Mouse (Mus musculus) intestine, postnatal 0 days (tissue): Measurements from ENCODE around the gene Ncoa3. TPM values are rescaled to one million over a fixed set of nuclear protein-coding genes. Genes with fewer than 3 reads are reported as not detected.

ENCODE experiments used
- ATAC-seq: fragments of 200-750 bp; cut with Nextera tagmentation; 2 replicates; pipeline ENCODE4 v1.8.0; 2017; ENCODE audit warnings: mild to moderate bottlenecking, moderate TSS enrichment, moderate library complexity
- H3K27ac ChIP-seq: fragments of 300-500 bp; sonication (generic); 2 replicates; pipeline ENCODE4 v1.5.1; 2014; ENCODE audit warnings: mild to moderate bottlenecking, low read depth, low read length, moderate library complexity
- H3K27me3 ChIP-seq: fragments of 300-500 bp; sonication (generic); replicated peaks from 2 replicates; pipeline ENCODE4 v1.6.1; 2014; ENCODE audit warnings: low read length, mixed read lengths; ENCODE audit not compliant: control insufficient read depth, insufficient read depth
- H3K36me3 ChIP-seq: fragments of 300-500 bp; sonication (generic); 2 replicates; pipeline ENCODE4 v1.6.1; 2014; ENCODE audit warnings: mild to moderate bottlenecking, moderate library complexity; ENCODE audit not compliant: control insufficient read depth, insufficient read depth
- H3K4me1 ChIP-seq: fragments of 300-500 bp; sonication (generic); replicated peaks from 2 replicates; pipeline ENCODE4 v1.6.1; 2014; ENCODE audit warnings: antibody characterized with exemption, low read length, mixed read lengths; ENCODE audit not compliant: control insufficient read depth, insufficient read depth
- H3K4me2 ChIP-seq: fragments of 300-500 bp; sonication (generic); replicated peaks from 2 replicates; pipeline ENCODE4 v1.6.1; 2014; ENCODE audit warnings: low read depth, mild to moderate bottlenecking, moderate library complexity
- H3K4me3 ChIP-seq: fragments of 300-500 bp; sonication (generic); 2 replicates; pipeline ENCODE4 v1.5.1; 2014; ENCODE audit warnings: low read depth, low read length
- H3K9ac ChIP-seq: fragments of 300-500 bp; sonication (generic); 2 replicates; pipeline ENCODE4 v1.6.1; 2014; ENCODE audit warnings: mild to moderate bottlenecking, low read depth, low read length
- H3K9me3 ChIP-seq: fragments of 300-500 bp; sonication (generic); 2 replicates; pipeline ENCODE4 v1.6.1; 2016; ENCODE audit warnings: mixed run types; ENCODE audit not compliant: control insufficient read depth
- CTCF ChIP-seq: sonication (generic); IDR thresholded peaks from 2 replicates; pipeline ENCODE4 v1.5.1; 2016; ENCODE audit warnings: low read depth, mild to moderate bottlenecking, control low read depth, antibody characterized with exemption, moderate library complexity
- WGBS: fragments of 180-500 bp; shearing (Covaris S2); extraction: QIAGEN DNeasy Blood & Tissue Kit; methylation state at CpG from one replicate; pipeline ENCODE4 v1.1.7; 2014; 5-methylcytosine and 5-hydroxymethylcytosine counted together
- polyA plus RNA-seq: library from polyadenylated mRNA; unstranded; fragments of >200 nt; fragmentation: Nextera tagmentation; extraction: Ambion mirVana; gene quantifications from 2 replicates; pipeline ENCODE4 v1.2.1, GENCODE M21; 2015

Ncoa3 gene
- polyA plus RNA-seq, 1 experiment from 2014 or later, result 4.7 TPM

DNA sequence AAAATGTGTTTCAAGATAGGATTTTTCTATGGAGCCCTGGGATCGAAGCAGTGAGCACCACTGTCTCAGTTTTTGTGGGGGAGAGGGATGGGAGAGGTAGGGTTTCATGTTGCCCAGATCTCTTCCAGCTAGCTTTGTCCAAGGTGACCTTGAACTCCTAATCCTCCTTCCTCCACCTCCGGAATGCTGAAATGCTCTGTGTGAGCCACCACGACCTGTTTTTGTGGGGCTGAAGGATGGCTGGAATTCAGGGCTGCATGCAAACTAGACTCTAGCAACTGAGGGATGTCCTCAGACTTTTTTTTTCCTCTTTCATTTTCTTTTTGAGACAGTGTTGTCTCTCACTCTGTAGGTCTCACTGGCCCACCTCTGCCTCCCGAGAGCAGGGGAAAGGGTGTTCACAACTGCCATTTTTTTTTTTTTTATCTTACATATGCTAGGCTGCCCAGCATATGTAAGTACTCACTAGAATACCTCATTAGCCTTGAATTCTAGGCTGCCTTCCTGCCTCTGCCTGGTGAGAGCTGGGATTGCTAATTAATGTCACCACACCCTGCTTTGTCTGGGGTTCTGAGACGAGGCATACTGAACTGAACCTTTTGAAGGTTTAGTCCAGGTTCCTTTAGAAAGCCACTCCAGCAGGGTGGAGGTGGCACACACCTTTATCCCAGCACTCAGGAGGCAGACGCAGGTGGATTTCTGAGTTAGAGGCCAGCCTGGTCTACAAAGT lies 11.0 kb upstream of the Ncoa3 start:
- H3K27ac ChIP-seq, result no peak overlapping the region
- ATAC-seq, result no peak
- peaks cover under 1% of the 10 kb centered on the region; the same call in 1 of the 2 replicates for H3K4me1 ChIP-seq
- 59% methylated on average over 6 of the region's 6 CpGs for WGBS
- no peaks in the 10 kb centered on the region for H3K36me3 ChIP-seq
- TF ChIP-seq CTCF, result no peak
- H3K27me3 ChIP-seq, result no peaks in the 10 kb centered on the region
- no peak overlapping the region for H3K4me2 ChIP-seq
- H3K9ac ChIP-seq, result no peak overlapping the region
- H3K9me3 ChIP-seq, result no peaks in the 10 kb centered on the region
- no peak overlapping the region for H3K4me3 ChIP-seq

DNA sequence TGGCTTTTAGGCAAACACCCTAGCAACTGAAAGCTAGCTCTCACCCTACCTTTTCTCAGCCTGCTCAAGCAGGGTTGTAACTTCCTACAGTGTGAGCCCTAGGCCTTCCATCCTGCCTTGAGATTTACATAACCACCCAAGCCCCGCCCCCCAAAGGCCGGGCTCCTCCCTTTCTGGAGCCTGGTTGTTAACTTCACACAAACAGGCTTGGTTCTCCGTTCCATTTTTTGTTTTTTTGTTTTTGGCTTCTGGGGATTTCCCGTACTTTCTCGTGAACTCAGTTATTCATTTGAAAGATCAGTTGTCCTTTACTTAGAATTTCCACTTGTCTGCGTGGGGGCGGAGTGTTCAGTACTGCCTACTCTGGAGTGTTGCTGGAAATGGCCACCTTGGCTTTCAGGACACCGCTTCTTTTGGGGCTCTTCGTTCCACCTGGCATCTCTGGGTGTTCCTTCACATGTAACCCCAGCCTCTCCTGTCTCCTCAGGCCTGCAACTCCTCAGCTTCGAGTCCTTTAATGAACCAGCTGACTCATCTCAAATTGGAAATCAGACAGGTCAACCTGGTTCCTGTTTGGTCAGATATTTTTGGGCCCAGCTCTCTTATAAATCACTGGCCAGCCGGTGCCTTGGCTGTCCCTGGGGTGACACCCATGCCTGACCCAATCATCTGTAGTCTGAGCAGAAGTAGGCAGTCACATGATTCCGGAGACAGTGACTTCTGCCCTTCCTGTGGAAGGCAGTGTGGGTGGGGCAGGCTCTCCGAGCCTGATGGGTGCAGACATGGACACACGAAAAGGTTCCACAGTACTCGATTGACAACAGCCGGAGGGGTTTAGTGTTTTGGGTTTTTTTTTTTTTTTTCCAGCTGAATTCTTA lies 9.7 kb upstream of the Ncoa3 start:
- no peak overlapping the region; the same call in 1 of the 2 replicates for H3K4me2 ChIP-seq
- ATAC-seq, result peak; percentile 65
- no peaks in the 10 kb centered on the region for H3K9me3 ChIP-seq
- no peaks in the 10 kb centered on the region for H3K27me3 ChIP-seq
- no peaks in the 10 kb centered on the region for H3K36me3 ChIP-seq
- 0 out of 2 replicates have a peak overlapping the region, but pooled peaks have one; percentile 12 for H3K27ac ChIP-seq
- H3K4me1 ChIP-seq, result no peaks in the 10 kb centered on the region; the same call in 1 of the 2 replicates
- WGBS, result 49% methylated on average over 16 of the region's 16 CpGs
- no peak for TF ChIP-seq CTCF
- no peak overlapping the region for H3K9ac ChIP-seq
- no peak overlapping the region for H3K4me3 ChIP-seq

DNA sequence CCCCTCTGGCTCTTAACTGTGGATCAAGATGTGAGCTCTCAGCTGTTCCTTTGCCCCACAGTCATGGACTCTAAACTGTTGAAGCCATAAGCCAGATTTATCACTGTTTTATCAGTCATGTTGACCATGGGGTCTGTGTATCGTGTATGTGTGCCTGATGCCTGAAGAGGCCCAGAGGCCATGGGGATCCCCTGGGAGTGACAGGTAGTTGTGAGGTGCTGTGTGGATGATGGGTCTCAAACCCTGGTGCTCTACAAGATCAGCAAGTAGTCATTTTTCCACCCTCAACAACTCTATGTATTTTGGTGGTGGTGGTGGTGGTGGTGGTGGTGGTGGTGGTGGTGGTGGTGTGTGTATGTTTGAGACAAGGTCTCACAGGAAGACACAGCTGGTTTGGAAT lies 8.1 kb upstream of the Ncoa3 start:
- no peak for ATAC-seq
- Histone ChIP-seq H3K4me1 (no peaks in the 10 kb centered on the region; the same call in 1 of the 2 replicates), H3K27ac (no peak overlapping the region), H3K4me2 (no peak overlapping the region), H3K9me3 (no peaks in the 10 kb centered on the region), H3K36me3 (no peaks in the 10 kb centered on the region), H3K4me3 (no peak overlapping the region), H3K9ac (no peak overlapping the region), H3K27me3 (no peaks in the 10 kb centered on the region)
- 71% methylated on average over 1 of the region's 1 CpGs for WGBS
- no peak for TF ChIP-seq CTCF

DNA sequence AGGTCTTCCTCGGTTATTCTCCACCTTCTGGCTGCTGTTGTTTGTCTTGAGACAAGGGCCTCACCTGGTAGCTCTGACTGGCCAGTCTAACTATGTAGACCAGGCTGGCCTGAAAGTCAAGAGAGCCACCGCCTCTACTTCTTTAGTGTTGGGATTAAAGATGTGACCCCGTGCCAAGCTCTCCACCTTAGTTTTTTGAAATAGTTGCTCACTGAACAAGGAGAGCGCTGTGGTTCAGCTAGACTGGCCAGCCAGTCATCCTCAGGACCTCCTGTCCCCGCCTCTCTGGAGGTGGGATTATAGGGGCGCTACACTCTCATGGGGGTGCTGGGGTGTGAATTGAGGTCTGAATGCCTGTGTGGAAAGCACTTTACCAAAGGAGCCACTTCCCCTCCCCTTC lies 7.5 kb upstream of the Ncoa3 start:
- no peak for TF ChIP-seq CTCF

DNA sequence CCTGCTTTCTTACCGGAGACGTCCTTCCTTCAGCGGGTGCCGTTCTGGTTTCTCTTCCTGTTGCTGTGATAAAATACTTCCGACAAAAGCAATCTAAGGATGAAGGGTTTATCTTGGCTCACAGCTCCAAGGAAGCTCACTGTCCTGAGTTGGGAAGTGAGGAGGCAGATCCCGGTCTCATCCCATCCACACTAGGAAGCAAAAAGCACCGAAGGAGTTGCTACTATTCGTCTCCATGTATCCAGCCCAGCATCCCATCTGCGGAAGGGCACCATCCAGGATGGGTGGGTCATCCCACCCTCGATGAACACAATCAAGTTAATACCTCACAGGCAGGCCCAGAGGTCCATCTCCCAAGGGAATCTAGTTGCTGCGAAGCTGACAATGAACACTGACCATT lies 6.9 kb upstream of the Ncoa3 start:
- Histone ChIP-seq H3K36me3 (no peaks in the 10 kb centered on the region), H3K9ac (no peak overlapping the region), H3K27me3 (no peaks in the 10 kb centered on the region), H3K4me2 (no peak overlapping the region), H3K4me1 (peaks cover 1% of the 10 kb centered on the region; the same call in 1 of the 2 replicates), H3K9me3 (no peaks in the 10 kb centered on the region), H3K27ac (no peak overlapping the region), H3K4me3 (no peak overlapping the region)
- no peak for TF ChIP-seq CTCF
- no peak for ATAC-seq
- WGBS, result 90% methylated on average over 11 of the region's 11 CpGs

More for the DNA sequence above, 7.5 kb upstream of the Ncoa3 start:
- 87% methylated on average over 6 of the region's 6 CpGs for WGBS
- no peak overlapping the region for H3K4me2 ChIP-seq
- no peak overlapping the region for H3K9ac ChIP-seq
- no peak overlapping the region for H3K27ac ChIP-seq
- no peaks in the 10 kb centered on the region for H3K9me3 ChIP-seq
- no peak for ATAC-seq
- no peaks in the 10 kb centered on the region; the same call in 1 of the 2 replicates for H3K4me1 ChIP-seq
- H3K4me3 ChIP-seq, result no peak overlapping the region
- H3K27me3 ChIP-seq, result no peaks in the 10 kb centered on the region
- no peaks in the 10 kb centered on the region for H3K36me3 ChIP-seq

DNA sequence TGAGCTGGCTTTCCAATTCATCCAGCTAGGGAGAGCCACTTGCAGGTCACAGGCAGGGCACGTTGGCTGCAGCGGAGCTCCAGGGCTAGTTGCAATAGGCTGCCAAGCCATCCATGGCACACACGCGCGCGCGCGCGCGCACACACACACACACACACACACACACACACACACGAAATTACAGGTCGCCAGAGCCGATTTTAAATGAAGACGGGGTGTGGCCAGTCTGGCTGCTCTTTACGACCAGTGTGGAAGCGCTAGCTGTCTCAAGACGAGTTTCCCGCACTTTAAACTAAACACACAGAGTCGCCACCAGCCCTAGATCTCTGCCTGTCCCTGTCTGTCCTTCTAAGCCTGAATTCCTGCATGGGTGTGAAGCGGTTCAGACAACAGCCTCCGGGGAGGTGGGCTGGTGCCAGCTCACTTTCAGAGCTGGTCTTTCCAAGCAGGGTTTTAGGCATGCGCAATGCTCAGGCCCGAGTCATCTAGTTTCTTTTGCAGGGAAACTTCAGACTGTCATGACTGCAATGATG lies 5.4 kb upstream of the Ncoa3 start:
- ATAC-seq, result peak; percentile 44; the same call in 1 of the 2 replicates
- no peaks in the 10 kb centered on the region for H3K36me3 ChIP-seq
- peak; percentile 35; the same call in 1 of the 2 replicates for TF ChIP-seq CTCF
- H3K9me3 ChIP-seq, result no peaks in the 10 kb centered on the region
- H3K27ac ChIP-seq, result peak overlapping the region; percentile 46
- peaks cover 3% of the 10 kb centered on the region; the same call in 1 of the 2 replicates for H3K4me1 ChIP-seq
- peak overlapping the region; percentile 50; the same call in 1 of the 2 replicates for H3K9ac ChIP-seq
- WGBS, result under 1% methylated on average over 23 of the region's 23 CpGs
- no peaks in the 10 kb centered on the region for H3K27me3 ChIP-seq
- peak overlapping the region; percentile 44 for H3K4me3 ChIP-seq
- peak overlapping the region; percentile 72 for H3K4me2 ChIP-seq
